Mouse (Mus musculus) common myeloid progenitor, adult 5-6 weeks (primary cell): ENCODE results near the gene Tnfsf4. TPM values are rescaled to one million over a fixed set of nuclear protein-coding genes. Genes with fewer than 3 reads are reported as not detected.

Source experiments
- ATAC-seq: replicated peaks from 2 replicates; pipeline ENCODE4 v1.8.0; 2016; ENCODE audit warnings: low read depth, mild to moderate bottlenecking, moderate TSS enrichment, inconsistent platforms; ENCODE audit not compliant: poor library complexity, severe bottlenecking
- total RNA-seq: library from RNA; stranded (forward); fragments of 200-1000, 187-1606 nt; gene quantifications from 2 replicates; pipeline ENCODE4 v1.2.3, GENCODE M21; 2017

The Tnfsf4 gene
- total RNA-seq, 1 experiment from 2014 or later: 0.64 TPM

DNA sequence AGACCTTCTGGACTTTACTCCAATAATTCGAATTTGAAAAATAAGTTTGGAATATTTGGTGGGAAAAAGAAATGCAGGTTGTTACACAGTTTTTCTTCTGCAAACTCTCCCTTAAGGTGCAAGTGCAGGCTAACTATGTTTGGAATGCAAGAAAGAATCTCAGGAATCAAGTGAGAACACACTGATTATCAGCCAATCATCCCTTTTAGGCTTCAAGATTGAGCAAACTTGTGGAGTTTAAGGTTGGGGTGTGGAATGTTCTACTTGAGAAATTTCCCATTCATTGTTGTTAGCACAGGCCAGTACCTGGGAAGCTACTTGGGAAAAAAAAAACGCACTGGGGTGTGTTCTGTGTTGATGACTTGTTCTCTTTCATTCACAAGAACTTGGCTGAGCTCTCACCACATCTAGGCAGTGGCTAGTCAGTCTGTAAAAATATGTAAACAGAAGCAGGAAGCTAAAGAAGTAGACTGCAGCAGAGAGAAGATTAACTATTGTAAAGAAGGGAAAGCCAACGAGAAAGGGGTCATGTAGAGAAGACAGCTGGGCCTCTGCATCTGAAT, 56.6 kb downstream of the Tnfsf4 start:
- ATAC-seq: no peak

GRCm38 (mm10) chr1:161452250-161452649, 57.0 kb downstream of the Tnfsf4 start:
- no peak for ATAC-seq

GRCm38 (mm10) chr1:161463388-161464085, 68.3 kb downstream of the Tnfsf4 start:
- ATAC-seq: no peak

Other genes starting within 250 kb of the Tnfsf4 start
- not detected in 2 replicates for gene Tex50, start 236.1 kb upstream of the Tnfsf4 start, total RNA-seq
- gene Prdx6, start 144.2 kb upstream of the Tnfsf4 start, total RNA-seq: 389 and 411 TPM in 2 replicates
- not detected in 2 replicates for gene Tnfsf18, start 99.2 kb downstream of the Tnfsf4 start, total RNA-seq